Mouse (Mus musculus): ENCODE measurements around the gene Acbd6.

Gene Acbd6

DNA sequence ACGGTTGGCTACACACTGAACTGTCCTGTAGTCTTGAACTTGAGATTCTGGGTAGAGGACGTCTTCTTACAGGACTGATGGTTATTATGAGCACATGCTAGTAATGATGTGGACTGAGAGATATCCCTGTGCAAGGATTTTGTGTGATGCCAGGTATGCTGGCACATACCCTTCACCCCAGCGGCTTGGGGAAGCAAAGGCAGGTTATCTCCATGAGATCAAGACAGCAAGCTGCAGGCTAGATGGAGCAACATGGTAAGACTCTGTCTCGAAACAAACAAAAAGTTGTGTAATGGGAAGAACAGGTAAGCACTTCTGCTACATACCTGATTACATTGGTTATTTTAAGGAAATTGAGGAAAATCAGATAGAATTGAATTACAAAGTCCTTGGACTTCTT lies 2.1 kb downstream of the Acbd6 start:
- no peak for DNase-seq (ENCODE audit: low read depth, low spot score)

DNA sequence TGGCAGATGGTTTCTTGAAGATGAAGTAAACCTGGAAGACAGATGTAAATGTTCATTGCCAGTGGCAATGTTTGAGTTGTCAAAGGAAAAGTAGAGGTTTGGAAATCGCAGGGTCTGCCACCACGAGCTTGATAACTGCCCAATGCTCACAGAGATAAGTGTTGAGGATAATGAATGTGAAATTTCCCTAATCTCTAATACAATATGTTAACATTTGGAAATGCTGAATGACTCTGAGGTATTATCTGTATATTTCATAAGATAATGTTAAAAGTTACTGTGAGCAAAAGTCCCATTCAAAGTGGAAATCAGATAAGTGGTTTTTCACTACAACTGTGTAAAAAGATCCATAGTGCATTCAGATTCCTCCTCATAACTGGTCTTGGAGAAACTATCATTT lies 2.8 kb downstream of the Acbd6 start:
- DNase-seq (ENCODE audit: low read depth, low spot score), result no peak

DNA sequence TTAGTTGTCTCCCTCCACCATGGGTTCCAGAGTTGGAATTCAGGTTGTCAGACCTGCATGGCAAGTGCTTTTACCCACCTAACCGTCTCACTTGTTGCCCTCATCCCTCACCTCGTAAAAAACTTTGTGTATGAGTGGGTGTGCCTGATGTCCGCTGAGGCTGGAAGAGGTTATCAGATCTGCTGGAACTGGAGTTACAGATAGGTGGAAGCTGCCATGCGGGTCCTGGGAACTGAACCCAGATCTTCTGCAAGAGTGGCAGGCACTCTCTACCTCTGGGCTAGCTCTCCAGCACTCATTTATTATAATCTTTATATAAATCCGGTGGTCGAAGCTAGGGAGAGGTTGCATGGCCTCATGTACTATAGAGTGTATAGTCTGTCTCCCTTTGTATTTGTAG lies 4.3 kb downstream of the Acbd6 start:
- DNase-seq (ENCODE audit: low read depth, low spot score), result no peak

DNA sequence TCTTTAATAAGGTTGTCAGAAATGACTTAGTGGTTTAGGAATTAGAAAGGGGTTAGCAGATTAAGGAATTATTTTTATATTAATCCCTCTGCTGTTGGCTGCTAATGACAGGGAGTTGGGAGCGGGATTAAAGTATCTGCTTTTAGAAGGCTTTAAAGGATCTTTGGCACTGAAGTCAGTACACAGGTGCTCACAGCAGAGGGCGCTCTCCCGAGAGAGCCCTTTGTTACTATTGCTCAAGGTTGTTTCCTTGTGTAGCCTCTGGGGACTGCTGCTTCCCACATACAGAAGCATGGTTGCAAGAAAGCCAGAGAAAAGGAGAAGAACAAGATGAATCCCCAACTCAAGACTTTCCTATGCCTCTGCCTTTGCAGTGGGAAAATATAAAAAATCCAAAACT lies 6.8 kb downstream of the Acbd6 start:
- DNase-seq (ENCODE audit: low read depth, low spot score), result peak; percentile 64

DNA sequence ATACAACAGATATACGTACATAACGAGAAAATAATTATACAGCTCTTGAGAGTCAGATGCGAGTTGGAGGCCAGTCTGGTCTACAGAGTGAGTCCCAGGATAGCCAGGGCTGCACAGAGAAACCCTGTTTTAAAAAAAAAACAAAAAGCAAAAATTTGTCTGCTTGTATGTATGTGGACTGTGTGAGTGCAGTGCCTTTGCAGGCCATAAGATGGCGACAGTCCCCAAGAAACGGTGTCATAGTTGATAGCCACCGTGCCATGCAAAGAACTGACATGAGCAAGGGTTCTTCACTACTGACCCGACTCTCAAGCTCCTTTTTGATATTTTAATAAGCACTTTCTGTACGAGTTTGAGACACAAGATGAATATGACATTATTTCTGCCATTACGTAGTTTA lies 10.2 kb downstream of the Acbd6 start:
- DNase-seq (ENCODE audit: low read depth, low spot score), result no peak

DNA sequence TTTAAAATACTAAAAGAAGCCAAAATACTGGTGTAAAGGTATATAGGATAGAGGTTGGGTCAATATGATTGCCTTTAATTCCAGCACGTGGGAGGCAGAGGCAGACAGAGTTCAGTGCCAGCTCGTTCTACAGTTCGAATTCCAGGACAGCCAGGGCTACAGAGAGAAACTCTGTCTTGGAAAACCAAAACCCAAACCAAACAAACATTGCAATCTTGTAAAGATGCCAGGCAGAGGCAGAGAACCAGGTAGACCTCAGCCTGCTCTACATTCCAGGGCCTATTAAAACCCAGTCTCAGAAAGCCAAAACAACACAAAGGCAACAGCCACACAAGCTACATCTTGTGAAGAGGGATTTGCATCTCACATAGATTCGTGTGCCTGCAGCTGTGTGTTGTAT lies 11.4 kb downstream of the Acbd6 start:
- DNase-seq (ENCODE audit: low read depth, low spot score), result no peak

DNA sequence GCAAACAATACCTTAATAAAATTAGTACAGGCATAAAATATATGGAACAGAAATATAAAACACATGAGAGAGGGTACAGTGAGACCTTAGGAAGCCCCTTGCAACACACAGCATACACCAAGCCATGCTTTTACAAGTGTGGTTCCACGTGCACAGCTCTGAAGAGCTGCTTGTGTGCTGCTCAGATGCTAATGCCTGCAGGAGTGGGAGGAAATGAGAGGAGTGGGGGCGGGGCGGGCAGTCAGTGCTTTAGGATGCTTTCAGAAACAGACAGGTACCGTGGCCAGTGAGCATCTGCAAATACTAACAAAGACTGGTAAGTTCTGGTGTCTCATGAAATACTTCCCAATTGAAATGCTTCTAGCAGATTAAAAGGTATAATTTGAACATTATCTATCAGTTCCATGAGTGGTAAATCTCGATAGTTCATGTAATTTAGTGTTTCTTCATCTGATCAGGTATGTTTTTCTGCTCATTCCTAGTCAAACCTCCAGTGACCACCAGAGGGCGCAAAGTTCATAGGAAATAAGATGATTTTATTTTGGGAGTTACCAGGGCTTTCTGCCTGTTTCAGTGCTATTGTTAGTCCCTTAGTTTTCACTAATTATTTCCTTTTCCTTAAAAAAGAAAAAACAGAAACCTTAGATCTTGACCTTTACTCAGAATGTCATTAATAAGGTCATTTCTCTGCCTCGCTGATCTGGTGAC lies 17.2 kb downstream of the Acbd6 start:
- peak; percentile 53 for DNase-seq (ENCODE audit: low read depth, low spot score)

DNA sequence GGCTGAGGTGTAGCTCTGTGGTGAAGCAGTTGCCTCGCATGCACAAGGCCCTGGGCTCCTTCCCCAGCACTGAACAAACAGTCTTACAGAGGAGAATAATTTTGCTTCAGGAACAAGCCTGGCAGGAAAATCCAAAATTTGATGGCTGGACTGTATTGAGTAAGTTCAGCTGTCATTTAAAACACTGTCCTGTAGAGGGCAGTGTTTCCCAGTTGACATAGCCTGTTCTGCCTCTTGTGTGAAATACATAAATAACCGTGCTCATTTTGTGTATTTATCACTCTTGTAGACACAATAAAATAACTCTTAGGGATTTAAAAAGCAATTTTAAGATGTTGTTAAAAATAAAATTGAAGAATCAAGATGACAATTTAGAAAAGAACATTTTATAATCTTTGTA lies 18.5 kb downstream of the Acbd6 start:
- DNase-seq (ENCODE audit: low read depth, low spot score), result peak; percentile 68

DNA sequence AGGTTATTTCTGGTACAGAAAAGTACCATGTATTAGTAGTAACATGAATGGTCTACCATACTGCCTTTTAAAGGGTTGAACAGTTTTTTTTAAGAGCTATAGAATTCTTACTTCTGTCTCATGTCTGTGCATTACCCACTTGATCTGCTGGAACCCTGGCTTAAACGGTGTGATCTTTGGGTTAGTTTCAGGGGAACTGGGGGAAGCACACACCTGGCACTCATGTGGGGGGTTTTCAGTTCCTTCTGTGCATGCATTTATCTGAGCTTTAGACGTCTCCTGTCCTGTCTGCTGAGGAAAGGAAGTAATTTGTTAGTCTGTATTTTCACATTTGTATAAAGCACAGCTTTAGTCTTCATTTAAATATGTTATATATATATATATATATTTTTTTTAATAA lies 19.4 kb downstream of the Acbd6 start:
- DNase-seq (ENCODE audit: low read depth, low spot score), result no peak

DNA sequence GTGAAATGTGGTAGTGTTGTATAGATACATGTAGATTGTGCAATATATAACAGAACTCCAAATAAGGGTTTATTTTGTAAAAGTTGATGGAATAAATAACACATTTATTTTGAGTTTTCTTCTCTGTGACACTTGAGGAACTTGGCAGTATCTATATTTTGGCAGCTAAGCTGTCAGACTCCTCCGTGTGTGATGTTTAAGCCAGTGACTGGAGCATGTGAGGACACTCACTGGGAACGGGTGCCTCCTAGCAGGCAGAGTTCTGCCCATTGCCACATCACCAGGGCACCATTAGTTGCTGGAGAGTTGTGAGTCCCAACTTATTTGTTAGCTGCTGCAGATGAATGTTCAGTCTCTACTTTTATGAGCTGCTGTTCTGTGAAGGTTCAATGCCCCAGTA lies 30.0 kb downstream of the Acbd6 start:
- no peak for DNase-seq (ENCODE audit: low read depth, low spot score)

DNA sequence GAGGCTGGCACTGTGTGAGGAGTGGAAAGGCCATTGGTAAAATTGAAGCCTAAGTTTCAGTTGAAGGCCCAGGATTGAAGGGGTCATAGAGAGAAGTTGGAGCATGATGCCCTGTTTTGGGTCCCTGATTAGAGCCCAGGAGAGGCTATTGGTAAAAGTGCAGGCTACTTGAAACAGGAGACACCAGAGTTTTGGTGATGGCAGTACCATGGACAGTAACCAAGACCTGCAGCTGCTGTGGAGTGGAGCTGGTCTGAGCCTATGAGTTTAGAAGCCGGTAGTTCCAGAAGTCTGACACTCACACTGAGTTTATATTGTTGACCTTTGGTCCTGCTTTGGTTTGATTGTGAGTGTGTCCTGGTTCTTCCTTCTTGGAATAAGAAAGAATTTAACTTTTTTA lies 36.2 kb downstream of the Acbd6 start:
- DNase-seq (ENCODE audit: low read depth, low spot score), result no peak

DNA sequence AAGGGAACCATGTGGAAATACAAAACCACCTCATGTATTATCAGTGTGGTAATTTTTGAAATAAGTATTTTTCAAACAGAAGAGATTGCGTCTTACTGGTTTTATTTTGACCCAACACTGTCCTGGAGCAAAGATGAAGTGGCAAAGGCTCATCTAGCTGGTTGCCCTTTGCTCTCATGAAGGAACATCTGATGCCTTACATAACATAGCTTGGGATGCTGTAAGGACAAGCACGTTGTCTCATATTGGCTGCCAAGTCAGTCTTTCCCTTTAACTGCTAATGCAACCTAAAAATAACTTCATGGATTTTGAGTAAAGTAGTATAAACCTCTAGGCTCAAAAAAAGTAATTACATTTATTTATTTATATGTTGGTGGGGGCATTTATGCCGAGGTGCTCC lies 38.7 kb downstream of the Acbd6 start:
- DNase-seq (ENCODE audit: low read depth, low spot score), result no peak

DNA sequence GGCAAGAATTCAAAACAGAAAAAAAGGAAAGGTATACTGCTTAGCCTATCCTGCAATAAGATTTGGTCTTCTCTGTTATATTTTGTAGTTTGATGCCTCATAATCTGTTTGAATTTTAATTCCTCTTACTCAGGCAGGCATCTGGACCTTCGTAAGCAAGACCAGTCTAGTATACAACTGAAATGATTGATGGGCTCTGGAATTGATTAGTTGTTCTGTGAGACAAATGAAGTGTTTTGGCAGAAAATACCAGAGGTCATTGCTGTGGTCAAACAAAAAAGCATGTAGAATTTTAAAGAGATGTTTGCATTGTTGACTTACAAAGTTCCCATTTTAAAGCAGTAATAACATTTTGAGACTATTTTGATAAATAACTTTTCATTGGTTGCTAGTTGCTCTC lies 46.8 kb downstream of the Acbd6 start:
- no peak for DNase-seq (ENCODE audit: low read depth, low spot score)

DNA sequence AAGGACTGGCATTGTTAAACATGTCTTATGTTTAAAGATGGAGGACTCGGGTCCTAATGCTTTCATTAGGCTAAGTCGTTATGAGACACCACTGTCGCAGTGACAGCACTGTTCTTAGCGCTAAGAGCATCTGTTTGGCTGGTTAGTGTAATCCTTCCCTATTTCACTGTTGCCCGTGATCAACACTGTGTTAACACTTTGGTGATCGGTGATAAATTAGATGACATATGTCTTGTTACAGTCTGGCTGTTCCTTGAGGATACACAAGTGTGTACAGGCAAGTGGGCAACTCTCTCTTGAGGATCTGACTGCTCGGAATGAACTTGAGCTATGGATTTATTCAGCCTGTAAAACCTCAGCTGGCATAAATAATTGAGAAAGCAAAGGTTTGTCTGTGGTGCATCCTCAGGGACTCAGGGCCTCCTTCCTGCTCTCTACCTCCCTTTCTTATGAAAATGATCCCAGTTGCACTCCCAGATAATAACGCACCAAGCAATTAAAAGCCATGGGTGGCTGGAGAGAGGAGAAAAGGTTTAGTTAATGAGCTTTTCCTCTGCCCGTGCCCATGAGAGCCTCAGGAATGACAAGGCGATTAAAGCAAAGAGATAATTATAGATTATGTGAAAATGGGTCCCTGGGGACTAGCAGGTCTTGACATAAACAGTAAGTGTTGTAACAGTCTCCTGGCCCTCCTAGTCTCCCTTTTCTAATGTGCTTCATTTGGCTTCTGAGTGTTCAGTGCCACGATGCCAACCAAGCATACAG lies 47.7 kb downstream of the Acbd6 start:
- peak; percentile 40 for DNase-seq (ENCODE audit: low read depth, low spot score)

DNA sequence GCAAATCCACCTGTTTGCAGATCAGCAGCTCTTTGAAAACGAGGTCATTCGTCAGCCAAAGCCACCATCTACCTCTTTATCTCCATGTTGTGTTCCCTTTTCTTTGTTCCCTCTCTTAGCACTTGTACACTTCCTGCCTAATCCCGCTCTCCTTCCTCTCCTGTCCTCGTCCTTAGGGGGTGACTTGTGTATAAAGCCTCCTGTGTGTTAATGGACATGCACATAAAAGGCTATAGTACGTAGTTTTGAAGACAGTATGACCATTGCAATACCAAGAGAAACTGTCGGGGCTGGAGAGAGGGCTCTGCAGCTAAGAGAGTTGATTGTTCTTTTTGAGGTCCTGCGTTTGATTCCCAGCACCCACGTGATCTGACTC lies 48.2 kb downstream of the Acbd6 start:
- DNase-seq (ENCODE audit: low read depth, low spot score), result no peak

DNA sequence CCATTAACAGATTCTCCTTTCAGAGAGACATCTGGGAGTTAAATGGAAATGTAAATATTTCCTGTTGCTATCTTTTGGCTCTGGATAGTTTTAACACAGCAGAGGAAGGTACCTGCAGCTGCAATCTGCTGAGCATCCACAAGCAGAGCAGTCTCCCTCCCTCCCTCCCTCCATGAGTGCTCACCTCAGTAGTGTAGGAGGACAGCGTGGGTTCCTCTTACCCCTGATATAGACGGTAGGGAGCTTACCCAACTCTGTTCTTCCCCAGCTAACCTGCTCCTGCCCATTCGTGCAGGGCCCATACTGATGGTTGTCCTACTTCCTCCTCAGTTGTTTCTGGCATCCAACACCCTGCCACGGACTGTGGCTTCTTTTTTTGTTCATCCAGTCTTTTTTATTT lies 50.6 kb downstream of the Acbd6 start:
- no peak for DNase-seq (ENCODE audit: low read depth, low spot score)

DNA sequence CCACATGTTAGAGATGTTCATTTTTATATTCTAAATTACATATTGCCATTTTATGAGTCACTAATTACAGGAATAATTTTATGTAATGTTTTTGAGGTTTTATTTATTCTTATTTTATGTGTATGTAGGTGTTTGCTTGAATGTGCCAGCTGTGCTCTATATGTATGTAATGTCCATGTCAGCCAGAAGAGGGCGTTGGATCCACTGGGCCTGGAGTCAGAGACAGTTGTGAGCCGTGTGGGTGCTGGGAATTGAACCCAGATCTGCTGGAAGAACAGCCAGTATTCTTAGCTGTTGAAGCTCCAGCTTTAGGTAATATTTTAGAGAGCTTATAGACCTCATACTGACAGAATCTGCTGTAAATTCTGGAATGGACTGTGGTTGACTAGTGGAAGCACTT lies 56.5 kb downstream of the Acbd6 start:
- DNase-seq (ENCODE audit: low read depth, low spot score), result no peak

DNA sequence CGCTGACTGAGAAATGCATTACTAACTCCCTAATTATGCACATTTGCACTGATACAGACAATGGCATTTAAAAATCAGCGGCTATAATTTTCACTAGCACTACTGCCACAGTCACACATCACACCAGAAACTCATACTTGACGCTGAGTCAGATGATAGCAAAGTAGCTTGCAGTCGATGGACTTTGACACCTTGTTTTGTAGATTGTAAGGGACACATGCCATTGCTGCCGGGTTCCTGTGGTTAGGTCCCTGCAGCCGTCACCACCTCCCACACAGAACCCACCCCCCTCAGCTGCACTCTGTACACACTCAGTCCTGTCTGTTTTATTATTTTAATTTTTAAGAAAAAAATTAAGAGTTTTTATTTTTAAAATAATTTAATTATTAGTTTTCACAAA lies 63.2 kb downstream of the Acbd6 start:
- DNase-seq (ENCODE audit: low read depth, low spot score), result no peak

DNA sequence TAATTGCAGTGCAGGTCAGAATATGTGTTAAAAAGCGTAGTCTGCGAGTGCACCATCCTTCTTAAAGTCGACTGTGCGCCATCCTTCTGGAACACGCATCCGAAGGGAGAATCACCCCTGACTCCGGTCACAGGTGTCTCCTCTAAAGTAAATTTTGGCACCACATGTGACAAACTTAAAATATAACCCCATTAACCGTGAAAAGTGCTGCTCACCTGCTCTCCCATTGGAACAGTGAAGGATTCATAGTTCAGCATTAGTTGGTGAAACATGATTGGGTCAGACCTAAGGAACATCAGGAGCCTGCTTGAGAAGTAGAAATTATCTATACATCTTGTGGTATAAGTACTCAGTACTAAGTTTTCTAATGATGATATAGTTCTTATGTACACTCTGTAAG lies 65.3 kb downstream of the Acbd6 start:
- DNase-seq (ENCODE audit: low read depth, low spot score), result no peak

DNA sequence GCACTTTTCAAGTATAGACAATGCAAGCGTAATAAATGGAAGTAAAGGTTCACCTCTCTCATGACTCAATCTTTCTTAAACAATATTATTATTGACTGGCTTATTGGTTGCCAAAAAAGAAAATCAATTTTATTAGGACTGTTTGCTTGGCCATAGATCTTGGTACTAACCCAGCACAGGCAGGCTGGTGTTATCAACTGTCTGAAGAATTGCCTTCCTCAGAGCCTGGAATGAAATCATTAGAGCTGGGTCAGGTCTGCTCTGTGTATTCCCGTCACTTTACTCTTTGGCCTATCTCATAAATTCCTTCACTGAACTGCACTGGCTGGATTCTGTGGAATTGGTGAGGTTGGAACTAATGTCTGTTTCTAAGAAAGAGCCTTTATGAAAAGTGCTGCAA lies 69.8 kb downstream of the Acbd6 start:
- DNase-seq (ENCODE audit: low read depth, low spot score), result no peak

DNA sequence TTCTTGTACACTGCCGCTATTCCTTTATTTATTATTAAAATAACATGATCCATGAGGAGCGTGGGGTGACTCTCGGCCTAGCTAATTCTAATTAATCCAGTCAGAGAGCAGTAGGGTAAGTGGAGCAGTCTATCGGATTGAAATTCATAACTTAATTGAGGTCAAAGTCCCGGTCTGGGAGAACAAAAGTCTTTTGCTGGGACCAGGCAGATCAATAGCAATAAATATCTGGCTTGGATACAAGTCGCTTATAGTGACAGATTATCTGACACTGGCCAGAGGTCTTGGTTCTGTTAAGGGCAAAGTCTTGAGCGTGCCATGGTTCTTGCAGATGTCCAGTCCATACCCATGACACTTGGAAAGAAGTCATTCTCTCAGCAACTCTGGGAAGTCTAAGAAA lies 78.7 kb downstream of the Acbd6 start:
- no peak for DNase-seq (ENCODE audit: low read depth, low spot score)

DNA sequence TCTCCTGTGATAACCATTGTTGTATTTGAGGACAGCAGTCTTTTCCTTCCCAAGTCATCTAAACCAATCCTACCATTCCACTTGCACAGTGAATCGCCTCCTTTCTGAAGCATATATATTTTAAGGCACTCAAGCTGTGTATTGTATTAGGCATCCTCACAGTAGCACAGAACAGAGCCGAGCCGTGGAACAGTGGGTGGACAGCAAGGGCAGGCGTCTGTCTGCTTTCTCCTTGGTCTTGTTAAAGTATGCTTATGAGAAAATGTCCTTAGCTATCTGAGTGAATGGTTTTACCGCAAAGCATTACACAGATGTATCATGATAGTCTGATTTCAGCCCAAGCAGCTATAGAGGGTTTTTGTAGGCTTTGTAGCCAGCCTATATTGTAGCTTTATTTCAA lies 87.9 kb downstream of the Acbd6 start:
- DNase-seq (ENCODE audit: low read depth, low spot score), result no peak

All from retina, postnatal 7 days (tissue).